Mouse (Mus musculus) liver, embryonic 15.5 days (tissue): ENCODE data around the gene Acsl3. TPM values are rescaled to one million over a fixed set of nuclear protein-coding genes. Genes with fewer than 3 reads are reported as not detected.

Experiments used
- ATAC-seq: fragments of 200-750 bp; cut with Nextera tagmentation; 2 replicates; pipeline ENCODE4 v1.8.0; 2017; ENCODE audit warnings: moderate number of reproducible peaks, mild to moderate bottlenecking, moderate library complexity; ENCODE audit not compliant: insufficient read depth
- H3K27ac ChIP-seq: fragments of 300-500 bp; sonication (generic); replicated peaks from 2 replicates; pipeline ENCODE4 v1.5.1; 2015; ENCODE audit warnings: mild to moderate bottlenecking, inconsistent platforms
- H3K27me3 ChIP-seq: fragments of 300-500 bp; sonication (generic); 2 replicates; pipeline ENCODE4 v1.6.1; 2015; ENCODE audit warnings: mild to moderate bottlenecking, inconsistent platforms
- H3K36me3 ChIP-seq: fragments of 300-500 bp; sonication (generic); replicated peaks from 2 replicates; pipeline ENCODE4 v1.6.1; 2015; ENCODE audit warnings: moderate library complexity, mild to moderate bottlenecking, inconsistent platforms
- H3K4me1 ChIP-seq: fragments of 300-500 bp; sonication (generic); replicated peaks from 2 replicates; pipeline ENCODE4 v1.6.1; 2015; ENCODE audit warnings: inconsistent platforms
- H3K4me2 ChIP-seq: fragments of 300-500 bp; sonication (generic); 2 replicates; pipeline ENCODE4 v1.6.1; 2015; ENCODE audit warnings: moderate library complexity, mild to moderate bottlenecking, inconsistent platforms
- H3K4me3 ChIP-seq: fragments of 300-500 bp; sonication (generic); replicated peaks from 2 replicates; pipeline ENCODE4 v1.5.1; 2015; ENCODE audit warnings: mild to moderate bottlenecking, inconsistent platforms
- H3K9ac ChIP-seq: fragments of 300-500 bp; sonication (generic); 2 replicates; pipeline ENCODE4 v1.6.1; 2015; ENCODE audit warnings: moderate library complexity, mild to moderate bottlenecking, inconsistent platforms
- H3K9me3 ChIP-seq: fragments of 300-500 bp; sonication (generic); replicated peaks from 2 replicates; pipeline ENCODE4 v1.6.1; 2016; ENCODE audit warnings: inconsistent platforms
- WGBS: fragments of 180-500 bp; shearing (Covaris S2); methylation state at CpG from one replicate; pipeline ENCODE4 v1.1.7; 2015; ENCODE audit warnings: mixed read lengths; ENCODE audit not compliant: insufficient replicate concordance; 5-methylcytosine and 5-hydroxymethylcytosine counted together
- polyA plus RNA-seq: library from polyadenylated mRNA; unstranded; fragments of >200 nt; fragmentation: Nextera tagmentation; extraction: Ambion mirVana; gene quantifications from 2 replicates; pipeline ENCODE4 v1.2.1, GENCODE M21; 2015

Acsl3 gene
- 19.9 and 21.1 TPM in 2 replicates for polyA plus RNA-seq

DNA sequence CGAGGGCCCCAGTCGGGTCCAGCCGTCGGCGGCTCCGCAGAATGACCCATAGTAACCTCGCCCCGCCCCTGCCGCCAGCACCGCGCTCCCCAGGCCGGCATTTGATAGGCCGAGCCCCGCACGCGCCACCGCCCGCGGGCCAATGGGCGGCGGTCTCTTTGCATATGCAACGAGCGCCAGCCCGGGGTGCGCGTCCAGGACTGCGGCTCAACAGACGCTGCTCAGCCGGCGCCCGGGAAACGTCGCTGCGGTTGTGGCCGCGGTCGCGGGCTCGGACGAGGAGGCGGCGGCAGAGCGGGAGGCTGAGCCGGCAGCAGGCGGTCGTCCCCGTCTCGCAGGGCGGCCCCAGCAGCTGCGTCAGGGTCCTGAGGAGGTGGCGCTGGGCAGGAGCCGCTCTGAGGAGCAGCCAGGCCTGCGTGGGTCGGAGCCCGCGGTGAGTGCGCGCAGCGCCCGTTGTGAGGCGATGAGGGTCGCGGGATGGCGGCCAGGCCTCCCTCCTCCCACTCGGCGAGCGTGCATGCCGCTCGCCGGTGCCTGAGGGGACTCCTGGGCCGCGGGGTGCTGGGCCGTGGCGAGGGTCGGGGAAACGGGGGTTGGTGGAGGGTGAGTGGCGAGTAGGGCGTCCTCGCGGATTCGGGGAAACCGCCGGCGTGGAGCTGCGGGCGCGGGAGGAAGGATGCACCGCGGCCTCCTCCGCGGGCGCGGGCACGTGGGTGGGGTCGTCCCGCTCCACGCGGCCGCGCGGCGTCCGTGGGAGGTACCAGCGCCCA, at the start of gene Acsl3, which contains the start of gene Utp14b:
Gene Acsl3, plus strand, starts transcription at position 155 of the 770 bp plus-strand sequence.
Gene Utp14b, plus strand, starts transcription at position 368 of the 770 bp plus-strand sequence.
- peak within 1 kb of the TSS; percentile 84 for H3K4me3 ChIP-seq
- peak within 1 kb of the TSS; percentile 84 for H3K27ac ChIP-seq
- under 1% methylated on average over 104 of the region's 104 CpGs for WGBS
- H3K9ac ChIP-seq = peak within 1 kb of the TSS; percentile 86
- H3K27me3 ChIP-seq = no peaks in the 10 kb centered on the region
- H3K4me1 ChIP-seq = peaks cover 44% of the 10 kb centered on the region
- no peaks in the 10 kb centered on the region for H3K36me3 ChIP-seq
- H3K9me3 ChIP-seq = no peaks in the 10 kb centered on the region
- peak within 1 kb of the TSS; percentile 97 for H3K4me2 ChIP-seq
- ATAC-seq = peak; percentile 100

DNA sequence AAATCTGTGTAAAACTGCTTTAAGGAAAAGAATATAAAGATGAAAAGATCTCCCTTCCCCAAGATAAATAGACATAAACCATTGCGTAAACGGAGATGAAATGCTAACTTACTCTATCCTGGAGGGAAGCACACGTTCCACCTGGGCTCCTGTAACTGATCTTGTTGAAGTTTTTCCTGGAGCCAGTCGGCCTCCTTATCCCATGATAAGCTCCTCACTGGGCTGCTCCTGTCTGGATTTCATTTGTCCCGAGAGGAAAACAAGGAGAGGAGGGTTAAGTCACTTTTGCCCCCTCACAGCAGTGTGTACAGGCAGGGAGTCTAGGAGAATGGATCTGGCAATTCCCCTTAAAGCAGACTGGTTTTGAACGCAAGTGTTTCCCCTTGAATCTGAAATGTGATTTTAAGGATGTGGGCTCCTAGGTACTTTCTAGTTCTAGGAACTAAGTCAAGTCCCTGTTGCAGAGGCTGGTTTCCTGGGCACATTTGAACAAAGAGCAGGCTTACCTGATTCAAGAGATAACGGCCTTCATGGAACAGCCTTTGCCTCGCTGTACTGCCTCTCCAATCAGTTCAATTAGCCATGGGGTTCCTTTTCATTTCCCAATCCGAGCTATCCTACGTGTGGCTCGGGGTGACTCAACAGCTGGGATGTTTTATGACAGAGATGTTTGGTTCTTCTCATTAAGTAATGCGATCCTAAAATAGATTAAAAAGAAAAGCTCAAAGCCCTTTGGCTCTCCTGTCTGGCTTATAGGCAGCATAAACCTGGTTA, 48.3 kb upstream of the Acsl3 start:
- H3K36me3 ChIP-seq = no peaks in the 10 kb centered on the region
- no peak overlapping the region for H3K4me2 ChIP-seq
- H3K9ac ChIP-seq = no peak overlapping the region
- no peaks in the 10 kb centered on the region for H3K27me3 ChIP-seq
- WGBS = 37% methylated on average over 12 of the region's 12 CpGs
- no peak overlapping the region for H3K27ac ChIP-seq
- no peaks in the 10 kb centered on the region for H3K9me3 ChIP-seq
- H3K4me3 ChIP-seq = no peak overlapping the region
- H3K4me1 ChIP-seq = 0 out of 2 replicates have a peak, but pooled peaks cover 3% of the 10 kb centered on the region
- ATAC-seq = no peak

DNA sequence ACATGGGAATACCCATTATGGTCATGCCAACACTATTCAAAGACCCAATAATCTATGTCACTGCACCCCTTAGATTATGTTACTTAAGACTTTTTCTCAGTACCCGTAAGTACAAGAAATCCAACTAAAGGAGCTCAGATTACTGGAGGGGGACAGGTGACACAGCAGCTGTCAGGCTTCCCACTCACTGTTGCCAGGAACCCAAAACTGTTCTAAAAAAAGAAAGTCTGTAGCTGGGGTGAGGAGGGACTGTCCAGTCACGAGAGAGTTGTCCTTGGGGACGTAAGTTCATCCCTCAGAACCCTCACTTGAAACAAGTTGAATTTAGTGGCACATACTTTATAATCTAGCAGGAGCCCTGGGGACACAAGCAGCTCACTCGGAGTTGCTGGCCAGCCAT, 46.6 kb upstream of the Acsl3 start:
- Histone ChIP-seq H3K27ac (no peak overlapping the region), H3K27me3 (no peaks in the 10 kb centered on the region), H3K9ac (no peak overlapping the region), H3K4me2 (no peak overlapping the region), H3K36me3 (no peaks in the 10 kb centered on the region), H3K4me3 (no peak overlapping the region), H3K4me1 (0 out of 2 replicates have a peak, but pooled peaks cover 3% of the 10 kb centered on the region), H3K9me3 (no peaks in the 10 kb centered on the region)
- 51% methylated on average over 4 of the region's 4 CpGs for WGBS
- no peak for ATAC-seq

DNA sequence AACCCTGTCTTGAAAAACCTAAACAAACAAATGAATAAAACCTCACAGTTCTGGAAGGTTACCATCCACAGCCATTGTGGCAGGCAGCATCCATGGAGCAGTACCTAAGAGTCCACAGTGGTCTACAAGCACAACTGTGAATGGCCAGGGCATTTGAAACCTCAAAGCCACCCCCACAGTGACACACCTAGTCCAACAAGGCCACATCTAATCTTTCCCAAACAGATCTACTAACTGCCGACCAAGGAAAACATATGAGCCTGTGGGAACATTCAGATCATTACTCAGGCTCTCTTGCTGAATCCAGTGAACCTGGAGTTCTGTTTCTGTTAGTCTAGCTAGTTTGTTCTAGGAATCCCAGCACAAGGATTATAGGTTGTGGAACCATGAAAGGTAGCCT, 44.7 kb upstream of the Acsl3 start:
- 46% methylated on average over 1 of the region's 1 CpGs for WGBS
- Histone ChIP-seq H3K4me1 (0 out of 2 replicates have a peak, but pooled peaks cover 3% of the 10 kb centered on the region), H3K27ac (no peak overlapping the region), H3K9ac (no peak overlapping the region), H3K27me3 (no peaks in the 10 kb centered on the region), H3K4me3 (no peak overlapping the region), H3K36me3 (no peaks in the 10 kb centered on the region), H3K9me3 (no peaks in the 10 kb centered on the region), H3K4me2 (no peak overlapping the region)
- no peak for ATAC-seq

DNA sequence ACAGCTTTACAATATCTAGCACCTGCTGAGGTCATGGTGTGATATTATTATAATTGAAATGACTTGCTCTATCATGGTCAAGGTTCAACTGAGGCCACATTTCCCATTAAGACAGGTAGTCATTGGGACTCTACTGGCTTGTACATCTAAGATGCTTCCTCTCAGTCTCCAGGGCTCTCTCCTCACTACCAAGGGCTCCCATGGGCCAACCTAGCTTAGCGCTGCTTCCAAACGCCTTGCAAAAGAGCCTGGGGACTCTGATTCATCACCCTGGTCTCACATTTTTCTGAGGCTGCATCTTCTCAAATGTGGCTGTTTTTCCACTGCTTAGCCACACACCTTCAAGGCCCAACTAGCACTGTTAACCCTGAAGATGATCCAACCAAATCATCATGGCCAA, 33.3 kb upstream of the Acsl3 start:
- Histone ChIP-seq H3K27me3 (no peaks in the 10 kb centered on the region), H3K9ac (no peak overlapping the region), H3K4me3 (no peak overlapping the region), H3K9me3 (no peaks in the 10 kb centered on the region), H3K27ac (no peak overlapping the region), H3K4me1 (no peaks in the 10 kb centered on the region), H3K4me2 (no peak overlapping the region), H3K36me3 (no peaks in the 10 kb centered on the region)
- ATAC-seq = no peak
- WGBS = 81% methylated on average over 2 of the region's 2 CpGs

DNA sequence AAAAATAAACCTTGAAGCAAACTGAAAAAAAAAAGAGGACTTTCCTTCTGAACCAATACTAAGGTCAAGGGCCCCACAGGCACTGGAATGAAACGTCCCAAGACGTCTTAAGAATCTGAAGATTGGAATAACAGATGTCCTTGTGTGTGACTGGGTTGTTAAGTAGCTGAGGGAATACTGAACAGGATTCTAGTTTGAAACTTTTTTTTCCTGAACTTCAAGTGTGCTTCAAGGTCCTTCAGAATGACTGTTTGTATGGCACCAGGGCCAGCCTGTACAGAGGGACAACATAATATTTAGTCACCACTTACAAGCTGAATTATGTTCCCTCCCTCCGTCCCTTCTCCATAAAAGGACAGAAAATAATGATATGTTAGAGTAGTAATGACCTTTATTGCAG, 23.1 kb upstream of the Acsl3 start:
- H3K4me3 ChIP-seq = no peak overlapping the region
- no peaks in the 10 kb centered on the region for H3K4me1 ChIP-seq
- H3K36me3 ChIP-seq = no peaks in the 10 kb centered on the region
- no peak overlapping the region for H3K9ac ChIP-seq
- H3K27ac ChIP-seq = no peak overlapping the region
- H3K9me3 ChIP-seq = no peaks in the 10 kb centered on the region
- ATAC-seq = no peak
- no peak overlapping the region for H3K4me2 ChIP-seq
- WGBS = 63% methylated on average over 3 of the region's 3 CpGs
- no peaks in the 10 kb centered on the region for H3K27me3 ChIP-seq

DNA sequence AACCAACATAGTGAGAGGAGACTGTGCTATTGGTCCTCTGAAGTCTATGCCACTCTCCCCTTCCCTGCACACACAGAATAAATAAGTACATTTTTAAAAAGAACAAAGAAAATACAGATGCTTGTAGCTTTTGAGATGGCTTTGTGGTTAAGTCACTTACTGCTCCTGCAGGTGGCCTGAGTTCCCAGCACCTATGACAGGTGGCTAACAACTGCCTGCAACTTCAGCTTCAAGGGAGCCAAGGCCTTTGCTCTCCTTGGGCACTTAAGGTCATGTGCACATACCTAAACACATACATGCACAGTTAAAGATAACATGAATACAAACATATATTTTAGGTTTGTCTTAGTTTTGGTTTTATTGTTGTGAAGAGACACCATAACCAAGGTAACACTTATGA, 16.8 kb upstream of the Acsl3 start:
- no peaks in the 10 kb centered on the region for H3K27me3 ChIP-seq
- H3K27ac ChIP-seq = no peak overlapping the region
- H3K9ac ChIP-seq = no peak overlapping the region
- ATAC-seq = no peak
- no peak overlapping the region for H3K4me3 ChIP-seq
- H3K4me2 ChIP-seq = no peak overlapping the region
- no peaks in the 10 kb centered on the region for H3K9me3 ChIP-seq
- no peaks in the 10 kb centered on the region for H3K36me3 ChIP-seq
- no peaks in the 10 kb centered on the region for H3K4me1 ChIP-seq

DNA sequence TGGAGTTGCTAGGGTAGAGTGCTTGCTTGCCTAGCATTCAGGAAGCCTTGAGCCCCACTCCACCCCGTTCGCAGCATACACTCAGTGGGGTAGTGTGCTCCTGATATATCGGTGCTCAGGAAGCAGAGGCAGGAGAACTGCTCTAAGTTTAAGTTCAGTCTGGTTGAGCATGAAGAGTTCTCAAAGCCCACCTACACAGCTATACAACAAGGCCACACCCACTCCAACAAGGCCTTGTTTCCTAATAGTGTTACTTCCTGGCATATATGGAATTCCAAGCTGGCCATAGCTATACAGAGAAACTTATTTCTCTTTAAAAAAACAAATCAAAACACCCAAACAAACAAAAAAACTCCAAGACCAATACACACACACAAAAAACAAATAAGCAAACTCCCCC, 15.8 kb upstream of the Acsl3 start:
- no peaks in the 10 kb centered on the region for H3K4me1 ChIP-seq
- H3K9ac ChIP-seq = no peak overlapping the region
- WGBS = 71% methylated on average over 3 of the region's 3 CpGs
- no peaks in the 10 kb centered on the region for H3K36me3 ChIP-seq
- no peak overlapping the region for H3K27ac ChIP-seq
- no peak overlapping the region for H3K4me2 ChIP-seq
- no peak overlapping the region for H3K4me3 ChIP-seq
- ATAC-seq = no peak
- H3K27me3 ChIP-seq = no peaks in the 10 kb centered on the region
- no peaks in the 10 kb centered on the region for H3K9me3 ChIP-seq

DNA sequence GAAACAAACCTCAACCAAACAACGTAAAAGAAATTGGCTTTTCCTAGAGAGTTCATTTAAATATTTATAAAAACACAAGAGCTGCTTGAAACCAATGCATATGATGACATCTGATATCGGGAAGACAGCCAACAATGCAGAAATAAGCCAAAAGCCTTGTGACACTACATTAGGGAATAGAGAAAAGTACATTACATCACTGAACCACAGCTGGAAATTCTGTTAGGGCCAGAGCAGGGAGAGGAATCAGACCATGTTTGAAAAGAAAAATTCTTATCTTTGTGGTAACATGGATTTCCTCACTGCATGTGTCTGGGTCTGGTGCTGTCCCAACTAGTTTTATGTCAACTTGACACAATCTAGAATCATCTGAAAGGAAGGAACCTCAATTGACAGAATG, 15.4 kb upstream of the Acsl3 start:
- H3K9ac ChIP-seq = no peak overlapping the region
- no peak for ATAC-seq
- no peaks in the 10 kb centered on the region for H3K9me3 ChIP-seq
- H3K4me2 ChIP-seq = no peak overlapping the region
- no peaks in the 10 kb centered on the region for H3K4me1 ChIP-seq
- H3K27ac ChIP-seq = no peak overlapping the region
- H3K36me3 ChIP-seq = no peaks in the 10 kb centered on the region
- H3K4me3 ChIP-seq = no peak overlapping the region
- no peaks in the 10 kb centered on the region for H3K27me3 ChIP-seq
- 61% methylated on average over 2 of the region's 2 CpGs for WGBS

DNA sequence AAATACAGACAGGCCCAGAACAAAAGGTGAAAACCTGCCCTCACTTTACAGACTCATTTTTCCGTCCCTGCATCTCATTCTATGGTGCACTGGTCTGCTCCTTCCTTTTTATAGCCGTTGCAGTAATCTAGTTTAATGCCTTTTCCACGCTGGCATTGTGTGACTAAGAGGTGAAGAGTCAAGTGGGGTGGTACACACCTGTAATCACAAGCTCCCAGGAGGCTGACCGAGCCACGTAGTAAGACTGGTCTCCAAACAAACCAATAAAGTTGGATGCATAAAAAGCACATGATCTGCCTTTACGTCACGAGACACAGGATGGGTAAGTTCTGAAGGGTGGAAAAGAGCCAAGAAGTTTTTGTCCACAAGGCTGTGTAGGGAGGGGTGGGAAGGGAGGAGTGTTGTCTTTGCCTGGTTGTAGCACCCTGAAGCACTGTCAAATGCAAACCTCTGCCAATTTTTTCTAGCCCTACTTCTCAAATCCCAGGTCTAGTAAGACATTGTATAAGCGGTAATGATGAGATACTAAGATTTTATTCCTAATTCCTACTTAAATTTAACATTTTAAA, 10.2 kb upstream of the Acsl3 start:
- Histone ChIP-seq H3K4me1 (no peaks in the 10 kb centered on the region), H3K27me3 (no peaks in the 10 kb centered on the region), H3K4me3 (no peak overlapping the region), H3K36me3 (no peaks in the 10 kb centered on the region), H3K9ac (no peak overlapping the region), H3K4me2 (no peak overlapping the region), H3K9me3 (no peaks in the 10 kb centered on the region), H3K27ac (no peak overlapping the region)
- ATAC-seq = no peak
- 59% methylated on average over 8 of the region's 8 CpGs for whole genome bisulfite sequencing

DNA sequence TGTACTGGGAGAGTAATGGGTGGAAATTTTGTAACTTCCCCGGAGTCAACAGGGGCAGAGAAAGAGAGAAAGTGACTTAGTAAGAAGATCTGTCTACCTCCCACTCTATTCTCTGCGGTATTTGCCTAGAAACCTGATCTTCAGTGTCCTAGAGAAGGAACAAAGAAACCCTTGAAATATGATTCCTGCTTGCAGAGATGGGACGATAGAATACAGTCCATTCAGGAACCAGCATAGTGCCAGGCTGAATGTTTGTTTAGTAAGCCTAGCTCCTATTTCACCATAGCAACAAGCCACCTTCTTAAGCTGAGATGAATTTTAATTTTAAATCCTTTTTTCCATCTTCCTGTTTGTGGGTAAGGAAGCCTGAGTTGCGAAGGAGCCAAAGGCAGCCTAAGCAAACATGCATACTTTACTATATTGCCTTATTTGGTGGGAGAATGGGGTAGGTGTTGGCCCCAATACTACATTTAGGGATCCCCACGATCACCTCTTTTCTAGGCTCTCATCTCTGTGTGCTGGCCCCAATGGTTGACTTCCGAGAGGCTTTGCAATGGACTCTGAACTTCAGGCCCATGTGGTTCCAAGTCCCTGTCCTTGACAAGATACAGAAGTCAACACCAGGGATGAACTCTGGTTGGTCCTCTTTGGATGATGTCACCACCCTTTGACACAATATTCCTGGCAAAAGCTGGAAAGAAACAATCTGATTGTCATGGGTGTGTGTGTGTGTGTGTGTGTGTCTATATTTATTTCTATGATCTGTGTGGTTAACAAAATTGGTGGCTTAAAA, 8.2 kb upstream of the Acsl3 start:
- ATAC-seq = no peak
- no peaks in the 10 kb centered on the region for H3K4me1 ChIP-seq
- H3K27ac ChIP-seq = no peak overlapping the region
- no peak overlapping the region for H3K9ac ChIP-seq
- H3K9me3 ChIP-seq = no peaks in the 10 kb centered on the region
- H3K4me2 ChIP-seq = no peak overlapping the region
- no peaks in the 10 kb centered on the region for H3K27me3 ChIP-seq
- no peaks in the 10 kb centered on the region for H3K36me3 ChIP-seq
- 52% methylated on average over 6 of the region's 6 CpGs for WGBS
- H3K4me3 ChIP-seq = no peak overlapping the region
